Mouse (Mus musculus): ENCODE results near the gene Ndufc2. TPM values are rescaled to one million over a fixed set of nuclear protein-coding genes. Genes with fewer than 3 reads are reported as not detected.

Gene Ndufc2
- polyA plus RNA-seq, 1 experiment = 15.6 TPM

DNA sequence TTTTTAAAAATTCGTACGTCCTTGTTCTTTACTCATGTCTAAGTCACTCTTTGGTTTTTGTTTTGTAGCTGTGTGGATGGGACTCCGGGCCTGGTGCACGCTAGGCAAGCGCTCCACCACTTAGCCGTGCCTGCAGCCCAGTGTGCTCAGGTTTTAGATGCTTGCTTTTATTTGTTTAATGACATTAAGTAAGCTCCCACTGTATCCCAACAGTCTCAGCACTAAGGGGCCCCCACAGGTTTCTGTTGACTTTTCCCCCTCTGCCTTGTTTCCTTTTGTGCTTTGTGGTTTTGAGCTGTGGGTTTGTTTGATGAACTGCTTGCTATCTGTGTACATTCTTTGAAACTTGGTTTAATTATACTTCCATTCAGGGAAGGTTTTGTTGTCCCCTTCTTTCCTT, 52.4 kb downstream of the Ndufc2 start:
- Histone ChIP-seq H3K27me3 (ENCODE audit: control insufficient read depth) (no peaks in the 10 kb centered on the region), H3K4me1 (ENCODE audit: control insufficient read depth) (peaks cover 57% of the 10 kb centered on the region), H3K9me3 (ENCODE audit: control insufficient read depth, low read length) (peaks cover 6% of the 10 kb centered on the region), H3K4me3 (replicated peaks) (peak overlapping the region; percentile 66), H3K36me3 (ENCODE audit: control insufficient read depth) (peaks cover 25% of the 10 kb centered on the region)
- TF ChIP-seq GATA1 (IDR thresholded peaks at IDR 0.05; ENCODE audit: low read length) (no peak), TAL1 (IDR thresholded peaks at IDR 0.05; ENCODE audit: low read length) (no peak)

GRCm38 (mm10) chr7:97453141-97453921, 53.5 kb downstream of the Ndufc2 start:
- TF ChIP-seq TAL1 (IDR thresholded peaks at IDR 0.05; ENCODE audit: low read length) (peak; percentile 76), GATA1 (IDR thresholded peaks at IDR 0.05; ENCODE audit: low read length) (no peak)
- Histone ChIP-seq H3K4me1 (ENCODE audit: control insufficient read depth) (peaks cover 61% of the 10 kb centered on the region), H3K4me3 (replicated peaks) (peak overlapping the region; percentile 66), H3K27me3 (ENCODE audit: control insufficient read depth) (no peaks in the 10 kb centered on the region), H3K36me3 (ENCODE audit: control insufficient read depth) (peaks cover 35% of the 10 kb centered on the region), H3K9me3 (ENCODE audit: control insufficient read depth, low read length) (peaks cover 11% of the 10 kb centered on the region)

GRCm38 (mm10) chr7:97454795-97455194, 55.0 kb downstream of the Ndufc2 start:
- Histone ChIP-seq H3K36me3 (ENCODE audit: control insufficient read depth) (peaks cover 47% of the 10 kb centered on the region), H3K4me1 (ENCODE audit: control insufficient read depth) (peaks cover 61% of the 10 kb centered on the region), H3K4me3 (replicated peaks) (peak overlapping the region; percentile 66), H3K27me3 (ENCODE audit: control insufficient read depth) (no peaks in the 10 kb centered on the region), H3K9me3 (ENCODE audit: control insufficient read depth, low read length) (peaks cover 5% of the 10 kb centered on the region)
- TF ChIP-seq GATA1 (IDR thresholded peaks at IDR 0.05; ENCODE audit: low read length) = no peak
- no peak for TF ChIP-seq TAL1 (IDR thresholded peaks at IDR 0.05; ENCODE audit: low read length)

GRCm38 (mm10) chr7:97455577-97455976, 55.8 kb downstream of the Ndufc2 start:
- TF ChIP-seq GATA1 (IDR thresholded peaks at IDR 0.05; ENCODE audit: low read length) = no peak
- no peak for TF ChIP-seq TAL1 (IDR thresholded peaks at IDR 0.05; ENCODE audit: low read length)
- H3K9me3 ChIP-seq (ENCODE audit: control insufficient read depth, low read length) = peaks cover 5% of the 10 kb centered on the region; the same call in 1 of the 2 replicates
- H3K4me1 ChIP-seq (ENCODE audit: control insufficient read depth) = peaks cover 61% of the 10 kb centered on the region
- H3K36me3 ChIP-seq (ENCODE audit: control insufficient read depth) = peaks cover 54% of the 10 kb centered on the region
- H3K27me3 ChIP-seq (ENCODE audit: control insufficient read depth) = no peaks in the 10 kb centered on the region
- H3K4me3 ChIP-seq (replicated peaks) = peak overlapping the region; percentile 39

Other genes with a start within 250 kb of the Ndufc2 start
- 0.02 TPM in 1 of 2 replicates, not detected in the other for gene Usp35, start 68.0 kb upstream of the Ndufc2 start, polyA plus RNA-seq (2012)
- gene Kctd21, start 67.7 kb upstream of the Ndufc2 start, polyA plus RNA-seq (2012) = not detected in 2 replicates
- 0.06 and 0.10 TPM in 2 replicates for gene Alg8, start 28.4 kb upstream of the Ndufc2 start, polyA plus RNA-seq (2012)
- gene Thrsp, start 17.7 kb downstream of the Ndufc2 start, polyA plus RNA-seq (2012) = not detected in 2 replicates
- gene Kctd14, start 51.3 kb downstream of the Ndufc2 start, polyA plus RNA-seq (2012) = 2.1 and 2.7 TPM in 2 replicates
- gene Ints4, start 81.0 kb downstream of the Ndufc2 start, polyA plus RNA-seq (2012) = 0.58 and 1.1 TPM in 2 replicates
- 0.17 and 0.63 TPM in 2 replicates for gene Aamdc, start 179.5 kb downstream of the Ndufc2 start, polyA plus RNA-seq (2012)
- 0.53 and 0.68 TPM in 2 replicates for gene Rsf1, start 179.9 kb downstream of the Ndufc2 start, polyA plus RNA-seq (2012)